Mouse (Mus musculus): ENCODE measurements at regions not wholly inside any gene's neighbourhood (a gene's known extent, or its start where the extent isn't known, plus 50 kb on each side); places are given as distances from the start of the nearest gene placed in this dataset.
"Not testable (repeated sequence)": the region's sequence is repeated elsewhere in the genome, so short reads cannot be mapped to it uniquely, and the experiment has no call there.

- peak; percentile 18 for DNase-seq (ENCODE audit: low spot score)
These were observed 125.2 kb upstream of the Lnx1 start for GRCm38 (mm10) chr5:74827944-74828343.

GRCm38 (mm10) chr5:74825517-74826254 is 123.0 kb upstream of the Lnx1 start:
- DNase-seq (ENCODE audit: low spot score) = no peak

DNA sequence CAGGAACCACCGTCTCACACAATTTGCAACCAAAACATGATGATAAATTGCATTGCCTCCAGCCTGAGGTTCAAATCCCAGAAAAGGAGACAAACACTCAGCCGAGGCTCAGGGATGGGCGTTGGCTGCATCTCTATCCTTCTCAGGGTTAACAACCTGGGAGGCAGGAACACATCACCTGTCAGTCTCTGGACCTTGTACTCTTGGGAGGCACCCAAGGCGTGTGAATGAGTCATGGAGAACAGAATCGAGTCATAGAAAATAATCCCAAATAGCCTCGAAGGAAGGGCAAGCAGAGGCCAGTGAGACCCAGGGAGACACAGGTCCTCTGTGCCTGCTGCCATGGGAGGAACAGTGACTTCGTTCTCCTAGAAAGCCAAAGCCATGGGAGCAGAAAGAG is 121.0 kb upstream of the Lnx1 start:
- DNase-seq (ENCODE audit: low spot score) = no peak

DNA sequence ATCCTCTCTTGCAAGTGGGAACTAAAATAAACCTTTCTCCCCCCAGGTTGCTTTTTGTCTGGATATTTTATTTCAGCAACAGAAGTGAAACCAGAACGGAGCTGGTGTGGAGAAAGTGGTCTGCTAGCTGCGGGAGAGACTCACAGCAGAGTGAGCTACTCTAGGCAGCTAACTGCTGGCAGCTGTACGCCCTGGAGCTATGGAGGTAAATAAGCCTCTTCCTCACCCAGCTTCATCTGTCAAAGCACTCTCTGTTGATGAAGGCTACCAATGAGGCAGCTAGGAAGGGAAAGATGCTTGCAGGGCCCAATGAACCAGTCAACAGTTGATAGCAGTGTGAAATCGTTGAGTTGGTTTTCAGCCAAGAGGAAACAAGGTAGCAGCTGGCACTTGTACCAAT is 119.3 kb upstream of the Lnx1 start:
- peak; percentile 35 for DNase-seq (ENCODE audit: low spot score)

GRCm38 (mm10) chr5:74816523-74816922 is 113.8 kb upstream of the Lnx1 start:
- DNase-seq (ENCODE audit: low spot score) = no peak

DNA sequence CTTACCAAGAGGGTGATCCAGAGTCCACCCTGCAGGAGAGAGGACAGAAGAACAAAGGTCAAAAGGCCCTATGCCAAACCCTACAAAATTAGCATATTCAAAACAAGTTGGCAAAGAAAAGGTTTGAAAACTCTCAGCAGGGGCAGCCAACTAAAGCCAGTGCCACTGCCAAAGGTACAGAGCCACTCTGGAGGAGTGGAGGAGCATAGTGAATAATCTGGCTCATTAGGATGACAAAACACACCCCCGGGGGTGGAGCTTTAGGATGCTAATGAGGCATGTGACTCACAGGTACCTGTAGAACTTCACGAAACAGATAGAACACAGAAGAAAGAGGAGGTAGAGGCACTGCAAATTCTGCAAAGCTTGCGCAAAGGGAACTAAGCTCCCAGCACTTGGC is 110.7 kb upstream of the Lnx1 start:
- no peak for DNase-seq (ENCODE audit: low spot score)

DNA sequence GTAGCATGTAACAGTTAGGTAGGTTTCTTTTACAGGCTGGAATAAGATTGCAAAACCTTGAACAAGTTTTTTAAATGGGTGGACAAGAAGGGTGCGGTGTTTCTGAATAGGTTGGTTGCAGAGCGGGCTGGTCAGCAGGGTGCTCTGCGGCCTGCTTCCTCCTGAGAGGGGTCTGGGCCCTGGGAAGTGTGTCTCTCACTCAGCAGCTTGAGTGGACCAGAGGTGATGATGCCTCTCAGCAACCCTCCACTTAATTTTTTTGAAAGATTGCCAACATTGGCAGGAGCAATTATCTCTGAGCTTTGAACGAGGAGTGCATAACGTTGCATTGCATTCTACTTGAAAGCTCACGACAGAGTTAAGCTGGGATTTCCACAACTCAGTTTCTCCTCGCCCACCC is 108.3 kb upstream of the Lnx1 start:
- DNase-seq (ENCODE audit: low spot score) = no peak

DNA sequence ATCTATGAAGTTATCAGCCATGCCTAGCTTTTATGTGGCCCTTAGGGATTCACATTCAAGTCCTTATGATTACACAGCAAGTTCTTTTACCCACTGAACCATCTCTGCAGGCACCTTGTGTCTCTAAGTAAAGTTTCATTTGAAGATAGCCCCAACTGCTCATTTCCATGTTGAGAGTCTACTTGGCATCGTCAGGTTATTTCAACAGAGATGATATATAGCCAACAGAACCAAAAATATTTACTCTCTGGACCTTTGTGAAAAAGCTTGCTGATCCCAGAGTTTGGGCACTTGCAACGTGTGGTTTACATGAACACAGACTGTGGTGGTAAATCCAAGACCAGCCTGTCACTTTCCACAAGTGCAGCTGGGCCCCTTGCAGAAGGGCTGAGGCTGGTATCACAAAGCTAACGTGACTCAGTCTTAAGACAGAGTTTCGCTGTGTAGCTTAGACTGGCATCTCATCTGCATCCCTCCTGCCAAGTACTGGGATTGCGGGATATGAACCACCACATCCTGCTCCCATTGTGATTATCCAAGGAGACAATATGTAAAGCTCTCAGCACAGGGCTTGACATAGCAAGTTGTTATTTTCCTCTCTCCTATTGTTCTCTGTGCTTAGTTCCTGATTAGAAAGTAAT is 105.0 kb upstream of the Lnx1 start:
- no peak for DNase-seq (ENCODE audit: low spot score)

DNA sequence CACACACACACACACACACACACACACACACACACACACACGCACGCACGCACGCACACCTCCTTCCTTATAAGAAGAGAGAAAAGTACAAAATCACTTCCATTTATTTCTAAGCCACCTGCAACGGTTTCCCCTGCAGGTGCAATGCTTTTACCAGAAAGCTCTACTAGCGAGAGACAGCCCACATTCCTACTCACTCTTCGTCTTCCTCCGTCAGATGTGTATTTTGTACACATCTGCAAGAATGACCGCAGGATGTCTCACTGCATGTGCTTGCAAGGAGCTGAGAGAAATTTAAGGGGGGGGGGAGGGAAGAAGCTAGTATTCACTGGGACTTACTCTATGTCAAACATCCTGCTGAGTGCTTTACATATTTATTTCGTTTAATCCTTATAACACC is 99.2 kb upstream of the Lnx1 start:
- no peak for DNase-seq (ENCODE audit: low spot score)

DNA sequence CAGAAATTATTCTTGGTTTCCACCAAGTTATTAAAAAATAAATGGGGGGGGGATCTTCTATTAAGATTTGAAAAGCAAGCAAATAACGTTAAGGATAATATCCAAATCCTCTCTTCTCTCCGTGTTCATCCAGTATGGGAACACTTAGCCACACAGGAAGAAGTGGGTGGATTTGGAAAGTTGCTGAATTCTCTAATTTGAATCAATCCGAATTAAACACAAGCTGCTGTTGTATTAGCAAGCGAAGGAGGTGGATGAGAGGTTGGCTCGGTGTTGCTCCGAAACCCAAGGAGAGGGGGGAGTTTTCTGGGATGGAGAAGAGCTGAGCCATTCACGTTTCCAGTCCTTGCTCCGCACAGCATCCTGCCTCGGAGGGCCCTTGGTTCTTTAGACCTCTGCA is 97.6 kb upstream of the Lnx1 start:
- no peak for DNase-seq (ENCODE audit: low spot score)

DNA sequence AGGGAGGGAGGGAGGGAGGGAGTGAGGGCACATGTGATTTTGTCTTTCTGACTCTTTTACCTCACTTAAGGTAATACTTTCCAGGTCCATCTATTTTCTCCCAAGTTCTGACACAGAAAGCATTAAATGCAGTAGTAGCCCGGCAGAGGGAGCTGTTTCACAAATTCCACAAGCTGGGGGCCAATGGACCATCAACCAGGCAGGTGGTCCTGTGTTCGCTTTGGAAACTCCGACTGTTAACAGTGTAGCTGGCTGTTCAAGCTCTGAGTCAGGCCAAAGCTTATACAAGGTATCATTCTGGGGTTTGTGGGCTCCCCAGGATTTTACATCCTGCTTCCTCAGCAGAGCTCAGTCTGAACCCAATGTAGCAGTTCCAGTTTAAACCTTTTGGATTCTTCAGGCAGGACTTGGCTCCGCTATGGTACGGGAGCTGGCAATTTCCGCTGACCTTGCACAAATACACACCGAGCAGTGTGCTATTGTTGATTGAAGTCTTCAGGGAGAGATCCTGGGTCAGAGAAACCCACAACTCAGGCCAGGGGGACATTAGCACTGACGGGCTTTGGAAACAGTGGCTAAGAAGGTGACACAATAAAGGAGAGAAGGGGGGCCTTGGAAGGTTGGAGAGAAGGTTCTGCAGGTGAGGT is 93.8 kb upstream of the Lnx1 start:
- DNase-seq (ENCODE audit: low spot score) = peak; percentile 87

- no peak for DNase-seq (ENCODE audit: low spot score)
These were observed 92.0 kb upstream of the Lnx1 start for GRCm38 (mm10) chr5:74794726-74795125.

DNA sequence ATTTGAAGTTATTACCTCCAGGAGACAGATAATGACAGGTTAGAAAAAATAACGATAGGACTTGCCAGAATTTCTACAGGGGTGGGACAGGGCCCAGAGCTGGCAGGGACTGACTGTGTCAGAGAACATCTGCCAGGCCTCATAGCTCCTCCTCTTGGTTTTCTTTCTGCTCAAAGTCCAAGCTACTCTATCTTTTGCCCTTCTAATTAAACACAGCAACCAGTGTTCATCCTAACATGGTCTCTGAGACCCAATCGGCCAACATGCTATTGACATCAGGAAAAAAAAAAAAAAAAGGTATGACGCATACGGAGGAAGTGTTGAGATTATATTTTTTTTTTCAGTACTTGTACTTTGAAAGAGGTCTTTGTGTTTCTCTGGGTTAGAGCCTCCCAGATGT is 90.7 kb upstream of the Lnx1 start:
- no peak for DNase-seq (ENCODE audit: low spot score)

DNA sequence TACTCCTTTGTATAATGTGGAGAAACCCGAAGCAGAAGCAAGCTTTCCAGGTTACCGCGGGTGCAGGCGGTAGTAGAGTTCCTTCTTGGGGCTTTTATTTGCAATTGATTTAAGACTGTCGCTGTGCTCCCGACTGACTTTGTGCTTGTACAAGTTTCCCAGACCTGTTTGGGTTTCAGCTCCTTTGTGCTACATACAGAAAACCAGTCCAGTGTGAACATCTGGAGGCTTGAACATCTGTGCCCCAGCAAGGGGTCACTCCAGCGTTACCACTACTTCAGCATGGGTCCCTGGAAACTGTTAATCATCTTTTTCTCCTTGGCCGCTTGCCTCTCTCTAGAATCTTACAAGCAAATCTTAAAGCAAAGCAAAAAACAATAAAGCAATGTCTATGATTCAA is 90.2 kb upstream of the Lnx1 start:
- peak; percentile 21 for DNase-seq (ENCODE audit: low spot score)

DNA sequence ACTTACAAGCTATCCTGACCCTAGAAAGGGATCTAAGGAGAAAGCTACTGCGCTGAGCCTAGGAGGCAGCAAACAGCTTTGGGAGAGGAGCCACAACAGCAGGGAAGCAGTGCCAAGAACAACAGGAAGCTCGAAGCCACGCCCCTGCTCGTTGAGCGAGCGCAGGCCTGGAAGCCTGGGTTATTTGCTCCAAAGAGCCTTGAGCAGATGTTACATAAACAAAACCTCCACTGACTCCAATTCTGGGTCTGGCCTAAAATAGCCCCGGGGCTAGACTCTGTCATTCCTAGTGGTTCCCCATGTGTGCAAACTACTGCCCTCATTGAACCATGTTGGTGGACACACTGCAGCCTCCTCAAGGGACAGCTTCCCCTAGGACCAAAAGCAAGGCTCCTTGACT is 89.6 kb upstream of the Lnx1 start:
- DNase-seq (ENCODE audit: low spot score) = peak; percentile 86

GRCm38 (mm10) chr5:74790501-74790900 is 87.8 kb upstream of the Lnx1 start:
- not testable (repeated sequence) for DNase-seq (ENCODE audit: low spot score)

DNA sequence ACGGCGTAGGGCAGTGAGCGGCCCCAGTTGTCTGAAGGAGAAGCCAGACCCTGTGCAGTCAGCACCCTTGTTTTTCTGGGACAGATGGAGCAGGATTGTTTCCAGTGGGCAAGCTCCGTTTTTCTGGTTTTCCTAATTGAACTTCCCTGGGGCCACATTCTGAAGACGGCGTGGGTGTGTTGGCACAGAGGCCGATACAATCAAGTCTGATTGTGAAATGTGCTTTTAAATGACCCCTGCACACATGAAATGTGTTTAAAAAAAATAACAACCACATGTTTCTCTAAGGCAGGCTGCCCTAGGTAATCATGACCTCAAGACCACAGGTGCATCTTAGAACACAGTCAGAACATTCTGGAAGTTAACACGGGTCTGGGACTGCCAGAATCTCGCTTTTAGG is 81.2 kb upstream of the Lnx1 start:
- no peak for DNase-seq (ENCODE audit: low spot score)

DNA sequence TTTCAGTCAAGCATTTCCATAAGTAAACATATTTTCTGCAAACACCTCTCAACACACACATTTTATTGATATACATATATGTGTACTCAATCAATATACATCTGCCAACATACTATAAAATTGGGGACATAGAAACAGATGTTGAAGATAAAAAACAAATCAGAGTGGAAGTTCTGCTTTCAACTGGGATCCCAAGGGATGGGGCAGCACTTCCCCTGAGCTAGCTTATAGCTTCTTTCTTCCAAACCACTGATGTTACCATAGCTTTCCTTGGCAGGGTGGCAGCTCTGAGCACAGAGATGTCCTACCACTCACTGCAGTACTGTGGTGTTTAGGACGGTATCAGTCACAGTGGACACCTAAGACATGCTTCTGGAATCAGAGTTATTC is 75.4 kb upstream of the Lnx1 start:
- DNase-seq (ENCODE audit: low spot score) = no peak

- DNase-seq (ENCODE audit: low spot score) = no peak
These were observed 74.8 kb upstream of the Lnx1 start for GRCm38 (mm10) chr5:74777381-74778075.

- DNase-seq (ENCODE audit: low spot score) = no peak
These were observed 73.4 kb upstream of the Lnx1 start for GRCm38 (mm10) chr5:74776081-74776480.

- DNase-seq (ENCODE audit: low spot score) = no peak
These were observed 72.9 kb upstream of the Lnx1 start for GRCm38 (mm10) chr5:74775596-74775995.

DNA sequence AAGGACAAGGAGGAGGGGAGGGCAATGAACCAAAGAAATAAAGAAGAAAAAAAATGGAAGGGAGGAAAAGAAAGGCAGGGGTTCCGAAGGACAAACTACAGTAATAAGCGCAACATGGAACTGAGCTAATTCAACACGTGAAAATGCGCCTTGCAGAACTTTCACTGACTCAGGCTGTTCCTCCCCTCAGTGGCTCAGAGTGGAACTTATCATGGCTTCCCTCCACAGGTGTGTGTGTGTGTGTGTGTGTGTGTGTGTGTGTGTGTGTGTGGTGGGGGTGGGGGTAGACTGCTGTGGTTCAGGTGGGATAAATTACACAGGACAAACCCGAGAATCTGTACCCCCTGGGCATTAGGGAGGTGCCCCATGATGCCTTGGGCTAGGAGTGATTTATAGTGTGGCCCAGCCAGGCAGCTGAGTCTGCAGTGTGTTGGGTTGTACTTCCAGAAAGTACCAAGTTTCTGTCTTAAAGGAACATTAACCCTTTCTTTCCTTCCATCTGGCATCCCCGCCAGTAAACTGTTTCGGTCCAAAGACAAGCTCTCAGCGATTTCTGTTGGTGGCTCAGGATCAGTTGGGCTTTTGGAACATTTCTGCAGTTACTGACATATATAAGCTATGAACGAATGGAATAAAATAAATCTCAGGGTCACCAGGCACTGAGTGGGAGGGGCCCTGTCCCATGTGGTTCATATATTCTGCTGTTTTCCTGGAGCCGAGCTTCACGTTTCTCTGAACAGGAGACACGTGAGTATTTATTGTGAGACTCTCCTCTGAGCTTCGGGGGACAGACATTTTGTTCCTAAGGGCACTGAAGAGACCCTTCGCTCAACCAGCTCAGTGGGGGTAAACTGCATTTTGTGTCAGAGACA is 71.1 kb upstream of the Lnx1 start:
- no peak for DNase-seq (ENCODE audit: low spot score)
